Mouse (Mus musculus) embryo, embryonic 11 days (tissue): ENCODE data around the gene Erfe.

Experiments used
- DNase-seq: peaks from one replicate; pipeline ENCODE4 v3.0.0-alpha.2; 2015

Gene Erfe

GRCm38 (mm10) chr1:91380453-91381090 is 14.3 kb downstream of the Erfe start:
- DNase-seq = peak; percentile 87

GRCm38 (mm10) chr1:91381091-91381471 is 14.9 kb downstream of the Erfe start:
- DNase-seq = no peak

- DNase-seq = no peak
Measured at GRCm38 (mm10) chr1:91390369-91390768, 24.1 kb downstream of the Erfe start.

- no peak for DNase-seq
Measured at GRCm38 (mm10) chr1:91397927-91398259, 31.7 kb downstream of the Erfe start.

- peak; percentile 93 for DNase-seq
Measured at GRCm38 (mm10) chr1:91398260-91399062, 32.2 kb downstream of the Erfe start, which contains the start of gene Ilkap. Gene Ilkap (minus strand): TSS chr1:91398815.

GRCm38 (mm10) chr1:91404976-91405375 is 38.7 kb downstream of the Erfe start:
- DNase-seq = no peak

- DNase-seq = no peak
Measured at GRCm38 (mm10) chr1:91405406-91406169, 39.4 kb downstream of the Erfe start.

- DNase-seq = no peak
Measured at GRCm38 (mm10) chr1:91407819-91408218, 41.6 kb downstream of the Erfe start.

GRCm38 (mm10) chr1:91411631-91412285 is 45.5 kb downstream of the Erfe start:
- no peak for DNase-seq

- peak; percentile 40 for DNase-seq
Measured at GRCm38 (mm10) chr1:91412286-91413029, 46.2 kb downstream of the Erfe start.

- DNase-seq = peak; percentile 98
Measured at GRCm38 (mm10) chr1:91413030-91413506, 46.8 kb downstream of the Erfe start.

GRCm38 (mm10) chr1:91413536-91413897 is 47.3 kb downstream of the Erfe start:
- no peak for DNase-seq

- DNase-seq = peak; percentile 91
Measured at GRCm38 (mm10) chr1:91413898-91414594, 47.8 kb downstream of the Erfe start, which contains the start of gene Hes6. Gene Hes6 (minus strand): TSS chr1:91414038.

GRCm38 (mm10) chr1:91414903-91415302 is 48.7 kb downstream of the Erfe start:
- DNase-seq = no peak

GRCm38 (mm10) chr1:91415311-91415710 is 49.1 kb downstream of the Erfe start:
- no peak for DNase-seq

- DNase-seq = no peak
Measured at GRCm38 (mm10) chr1:91417991-91418390, 51.8 kb downstream of the Erfe start.

GRCm38 (mm10) chr1:91419862-91420600 is 53.8 kb downstream of the Erfe start:
- no peak for DNase-seq

GRCm38 (mm10) chr1:91420601-91421065 is 54.4 kb downstream of the Erfe start:
- no peak for DNase-seq
